ENCODE assay signal across 11 mouse cellular contexts in the genomic region with DNA sequence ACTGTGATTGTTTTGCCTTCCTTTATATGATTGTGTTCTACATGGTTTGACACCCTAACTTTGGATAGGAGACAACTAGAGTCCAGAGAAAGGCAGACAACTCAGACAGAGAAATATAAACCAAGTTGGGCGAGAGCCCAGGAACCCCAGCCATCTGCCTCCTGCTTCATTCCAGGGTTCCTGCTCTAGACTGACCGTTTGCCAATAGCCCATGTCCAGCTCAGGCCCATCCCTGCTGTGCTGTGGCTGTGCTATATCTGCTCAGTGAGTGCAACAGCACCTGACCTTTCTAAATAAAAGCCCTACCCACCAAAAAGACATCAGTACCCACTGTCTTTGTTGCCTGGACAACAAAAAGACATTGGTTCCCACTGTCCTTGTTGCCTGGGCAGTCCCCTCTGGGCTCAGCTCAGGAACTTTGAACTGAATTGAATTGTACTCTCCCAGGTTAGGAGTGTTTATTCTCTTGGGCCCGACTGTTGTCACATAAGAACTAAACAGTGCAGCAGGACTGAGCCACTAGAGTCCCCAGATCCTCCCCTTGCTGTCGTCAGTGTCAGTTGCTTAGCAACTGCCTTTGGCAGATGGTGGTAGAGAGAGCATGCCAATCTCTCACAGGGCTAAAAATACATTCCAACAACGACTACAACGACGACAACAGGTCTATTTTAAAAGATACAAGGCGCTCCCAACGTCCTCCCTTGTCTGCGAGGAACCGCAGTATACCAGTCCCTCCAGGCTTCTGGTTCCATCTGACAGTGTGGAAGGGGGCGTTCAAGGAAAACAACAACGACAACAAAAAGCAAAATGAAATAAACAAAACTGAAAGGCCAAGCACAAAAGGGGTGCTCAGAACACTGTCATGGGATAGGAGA. TPM values are rescaled to one million over a fixed set of nuclear protein-coding genes. Genes with fewer than 3 reads are reported as not detected.
DNase-seq lines count a peak whose midpoint lies in the region; ATAC-seq and TF ChIP-seq lines count a peak whose summit lies in the region.
"Had no signal": no experiment of that assay in that cellular context is flagged by ENCODE, and none has a peak within 500 bp of the region (broad histone marks: within the 10 kb centered on the region; RNA-seq: fewer than 3 reads in every experiment).

No protein-coding gene starts in this region.

- 0 out of 2 replicates have a peak overlapping the region, but pooled peaks have one; percentile 27 for H3K27ac ChIP-seq in kidney, adult 2 months (ENCODE audit: insufficient read depth, low read depth, low read length)
- H3K27ac ChIP-seq in kidney, embryonic 15.5 days: no peak overlapping the region
- peak overlapping the region; percentile 35; the same call in 1 of the 2 replicates for H3K27ac ChIP-seq in embryonic facial prominence, embryonic 10.5 days (replicated peaks)
- H3K27ac ChIP-seq in small intestine, adult 2 months (ENCODE audit: insufficient read depth, low read depth, low read length): peak overlapping the region; percentile 51
- H3K27ac ChIP-seq: liver, embryonic 14.5 days had no signal

- H3K4me1 ChIP-seq in kidney, adult 2 months (ENCODE audit: control insufficient read depth, insufficient read depth, low read length): no peaks in the 10 kb centered on the region
- peaks cover 32% of the 10 kb centered on the region for H3K4me1 ChIP-seq in kidney, embryonic 15.5 days
- H3K4me1 ChIP-seq in embryonic facial prominence, embryonic 10.5 days: peaks cover 23% of the 10 kb centered on the region
- no peaks in the 10 kb centered on the region for H3K4me1 ChIP-seq in small intestine, adult 2 months (ENCODE audit: control insufficient read depth, insufficient read depth, insufficient read length, low read length)

- H3K36me3 ChIP-seq in kidney, adult 2 months (ENCODE audit: control insufficient read depth, insufficient read depth, low read length): no peaks in the 10 kb centered on the region
- H3K36me3 ChIP-seq in kidney, embryonic 15.5 days: no peaks in the 10 kb centered on the region
- H3K36me3 ChIP-seq in embryonic facial prominence, embryonic 10.5 days (replicated peaks): no peaks in the 10 kb centered on the region
- H3K36me3 ChIP-seq in small intestine, adult 2 months (ENCODE audit: control insufficient read depth, insufficient read depth, low read length): no peaks in the 10 kb centered on the region

- WGBS in kidney, adult 2 months: 50% methylated on average over 13 of the region's 13 CpGs
- 57% methylated on average over 13 of the region's 13 CpGs for WGBS in kidney, embryonic 15.5 days
- 55% methylated on average over 13 of the region's 13 CpGs for WGBS in embryonic facial prominence, embryonic 10.5 days
- 42% methylated on average over 13 of the region's 13 CpGs for WGBS in small intestine, adult 2 months

- H3K27me3 ChIP-seq in kidney, adult 2 months (replicated peaks; ENCODE audit: control insufficient read depth, insufficient read depth, low read length): no peaks in the 10 kb centered on the region
- H3K27me3 ChIP-seq in kidney, embryonic 15.5 days: no peaks in the 10 kb centered on the region
- H3K27me3 ChIP-seq in embryonic facial prominence, embryonic 10.5 days (replicated peaks; ENCODE audit: low read depth, poor library complexity, severe bottlenecking): no peaks in the 10 kb centered on the region
- no peaks in the 10 kb centered on the region for H3K27me3 ChIP-seq in small intestine, adult 2 months (ENCODE audit: control insufficient read depth, insufficient read depth, low read length)

- peak; percentile 25 for DNase-seq in kidney, adult 2 months
- peak; percentile 12 for DNase-seq in embryonic facial prominence, embryonic 10.5 days (ENCODE audit: low spot score)
- DNase-seq in heart, adult 8-10 months (ENCODE audit: low spot score): peak; percentile 68
- peak; percentile 65 for DNase-seq in layer of hippocampus, adult 9-10 months (ENCODE audit: low spot score)
- DNase-seq in mesoderm, embryonic 11.5 days (ENCODE audit: low read depth, low spot score): peak; percentile 33
- DNase-seq in urinary bladder, postnatal 14 days (ENCODE audit: low spot score): no peak

- H3K4me2 ChIP-seq in kidney, embryonic 15.5 days: no peak overlapping the region

- H3K9me3 ChIP-seq in kidney, embryonic 15.5 days (replicated peaks): no peaks in the 10 kb centered on the region
- peaks cover 5% of the 10 kb centered on the region for H3K9me3 ChIP-seq in embryonic facial prominence, embryonic 10.5 days

- no peak for TF ChIP-seq CTCF in kidney, adult 2 months (conservative IDR thresholded peaks at IDR 0.05; ENCODE audit: insufficient read depth, insufficient read length, low read depth, low read length)
- no peak for TF ChIP-seq CTCF in small intestine, adult 2 months (IDR thresholded peaks at IDR 0.05; ENCODE audit: extremely low read depth, insufficient read length, insufficient replicate concordance, low read depth, low read length)

- TF ChIP-seq POLR2A in kidney, adult 2 months (IDR thresholded peaks at IDR 0.05; ENCODE audit: low read depth, low read length): no peak
- no peak for TF ChIP-seq POLR2A in small intestine, adult 2 months (IDR thresholded peaks at IDR 0.05; ENCODE audit: low read depth, low read length)

- no peak for ATAC-seq in kidney, embryonic 15.5 days (replicated peaks; ENCODE audit: low FRiP score)

- no peak overlapping the region for H3K4me3 ChIP-seq in kidney, adult 2 months (ENCODE audit: insufficient read depth, low read depth, low read length)
- H3K4me3 ChIP-seq in kidney, embryonic 15.5 days (replicated peaks): no peak overlapping the region
- no peak overlapping the region for H3K4me3 ChIP-seq in embryonic facial prominence, embryonic 10.5 days
- no peak overlapping the region for H3K4me3 ChIP-seq in small intestine, adult 2 months (ENCODE audit: low read depth, low read length)

- no peak overlapping the region for H3K9ac ChIP-seq in kidney, embryonic 15.5 days
- H3K9ac ChIP-seq: liver, embryonic 14.5 days had no signal

RNA-seq across cellular contexts. Expression of gene Ces5a, which starts 33.9 kb away (rescaled TPM):
- polyA plus RNA-seq in kidney, adult 2 months (2012; rRNA removed): not detected in 2 replicates
- not detected in 2 replicates for polyA plus RNA-seq in kidney, embryonic 15.5 days (2015; fragmentation: Nextera tagmentation; extraction: Ambion mirVana)
- polyA plus RNA-seq in embryonic facial prominence, embryonic 10.5 days (2016; fragmentation: Nextera tagmentation; extraction: Ambion mirVana): not detected in 2 replicates
- total RNA-seq in heart, adult 8-10 months (2022): not detected
- 0.04 TPM in 1 of 2 replicates, not detected in the other for polyA plus RNA-seq in small intestine, adult 2 months (2012; rRNA removed)
- total RNA-seq: common myeloid progenitor, adult 5-6 weeks had no signal
- polyA plus RNA-seq: C2C12; liver, embryonic 14.5 days had no signal
